Mouse (Mus musculus): ENCODE data around the gene Fam20a.

Gene Fam20a

GRCm38 (mm10) chr11:109653201-109653600 is 68.9 kb downstream of the Fam20a start:
- no peak for DNase-seq (ENCODE audit: low spot score in 2 of 2)

- no peak for DNase-seq (ENCODE audit: low spot score in 2 of 2)
Observed at GRCm38 (mm10) chr11:109652505-109652904, 69.6 kb downstream of the Fam20a start.

GRCm38 (mm10) chr11:109651566-109652024 is 70.5 kb downstream of the Fam20a start:
- DNase-seq (ENCODE audit: low spot score in 2 of 2), result no peak

- DNase-seq (ENCODE audit: low spot score in 2 of 2), result peak; percentile 93 to 96
Observed at GRCm38 (mm10) chr11:109650788-109651565, 71.1 kb downstream of the Fam20a start.

- peak; percentile 85 to 87 for DNase-seq (ENCODE audit: low spot score in 2 of 2)
Observed at GRCm38 (mm10) chr11:109649975-109650701, 71.9 kb downstream of the Fam20a start.

GRCm38 (mm10) chr11:109649206-109649605 is 72.9 kb downstream of the Fam20a start, which contains the start of gene Prkar1a:
TSS of gene Prkar1a (plus strand) at chr11:109649405.
- no peak for DNase-seq (ENCODE audit: low spot score in 2 of 2)

GRCm38 (mm10) chr11:109648510-109648909 is 73.6 kb downstream of the Fam20a start:
- no peak for DNase-seq (ENCODE audit: low spot score in 2 of 2)

GRCm38 (mm10) chr11:109641498-109642222 is 80.4 kb downstream of the Fam20a start:
- no peak for DNase-seq (ENCODE audit: low spot score in 2 of 2)

- DNase-seq (ENCODE audit: low spot score in 2 of 2), result no peak
Observed at GRCm38 (mm10) chr11:109635871-109636395, 86.1 kb downstream of the Fam20a start.

- no peak for DNase-seq (ENCODE audit: low spot score in 2 of 2)
Observed at GRCm38 (mm10) chr11:109634928-109635327, 87.2 kb downstream of the Fam20a start.

- DNase-seq (ENCODE audit: low spot score in 2 of 2), result no peak
Observed at GRCm38 (mm10) chr11:109629021-109629521, 93.0 kb downstream of the Fam20a start.

GRCm38 (mm10) chr11:109628099-109628498 is 94.0 kb downstream of the Fam20a start:
- DNase-seq (ENCODE audit: low spot score in 2 of 2), result no peak

- no peak for DNase-seq (ENCODE audit: low spot score in 2 of 2)
Observed at GRCm38 (mm10) chr11:109627648-109628047, 94.4 kb downstream of the Fam20a start.

- DNase-seq (ENCODE audit: low spot score in 2 of 2), result no peak
Observed at GRCm38 (mm10) chr11:109623238-109623637, 98.8 kb downstream of the Fam20a start.

GRCm38 (mm10) chr11:109622518-109623037 is 99.5 kb downstream of the Fam20a start:
- peak; percentile 11 to 42 for DNase-seq (ENCODE audit: low spot score in 2 of 2)

- peak; percentile 77 to 82 for DNase-seq (ENCODE audit: low spot score in 2 of 2)
Observed at GRCm38 (mm10) chr11:109621183-109621582, 100.9 kb downstream of the Fam20a start.

- no peak for DNase-seq (ENCODE audit: low spot score in 2 of 2)
Observed at GRCm38 (mm10) chr11:109620356-109620755, 101.7 kb downstream of the Fam20a start.
